Mouse (Mus musculus): ENCODE data around the gene Hcfc1r1. TPM values are rescaled to one million over a fixed set of nuclear protein-coding genes. Genes with fewer than 3 reads are reported as not detected.

The Hcfc1r1 gene
- polyA plus RNA-seq, 1 experiment from 2014 or later = 26.6 TPM

GRCm38 (mm10) chr17:23683226-23683625, 9.8 kb downstream of the Hcfc1r1 start:
- H3K4me1 ChIP-seq (ENCODE audit: insufficient read depth) = peaks cover 7% of the 10 kb centered on the region
- H3K4me2 ChIP-seq (ENCODE audit: low read depth, low read length) = no peak overlapping the region
- no peak overlapping the region for H3K4me3 ChIP-seq (ENCODE audit: low read depth, low read length)
- TF ChIP-seq CTCF (IDR thresholded peaks at IDR 0.05; ENCODE audit: low read depth) (no peak), EP300 (IDR thresholded peaks at IDR 0.05; ENCODE audit: low read depth) (no peak)
- no peaks in the 10 kb centered on the region for H3K9me3 ChIP-seq (ENCODE audit: low read length)
- H3K9ac ChIP-seq (replicated peaks) = no peak overlapping the region
- DNase-seq = peak; percentile 10
- ATAC-seq = no peak
- 23% methylated on average over 15 of the region's 15 CpGs for WGBS (ENCODE audit: insufficient replicate concordance)
- H3K27ac ChIP-seq (ENCODE audit: low read depth) = no peak overlapping the region
- H3K27me3 ChIP-seq (ENCODE audit: insufficient read depth, low read length) = peaks cover 62% of the 10 kb centered on the region
- no peaks in the 10 kb centered on the region for H3K36me3 ChIP-seq (replicated peaks; ENCODE audit: insufficient read depth, low read length)

- Histone ChIP-seq H3K27me3 (ENCODE audit: insufficient read depth, low read length) (peaks cover 54% of the 10 kb centered on the region), H3K9me3 (ENCODE audit: low read length) (no peaks in the 10 kb centered on the region), H3K9ac (replicated peaks) (no peak within 1 kb of the TSS), H3K36me3 (replicated peaks; ENCODE audit: insufficient read depth, low read length) (no peaks in the 10 kb centered on the region), H3K4me2 (ENCODE audit: low read depth, low read length) (no peak within 1 kb of the TSS), H3K4me3 (ENCODE audit: low read depth, low read length) (no peak within 1 kb of the TSS), H3K27ac (ENCODE audit: low read depth) (no peak within 1 kb of the TSS), H3K4me1 (ENCODE audit: insufficient read depth) (peaks cover 6% of the 10 kb centered on the region)
- DNase-seq (peak; percentile 14), ATAC-seq (no peak)
- 30% methylated on average over 15 of the region's 15 CpGs for WGBS (ENCODE audit: insufficient replicate concordance)
- no peak for TF ChIP-seq EP300 (IDR thresholded peaks at IDR 0.05; ENCODE audit: low read depth)
- TF ChIP-seq CTCF (IDR thresholded peaks at IDR 0.05; ENCODE audit: low read depth) = no peak
Observed at GRCm38 (mm10) chr17:23683856-23684672, 10.7 kb downstream of the Hcfc1r1 start, which contains the start of gene Cldn9. TSS of gene Cldn9 (minus strand) at chr17:23684026.

GRCm38 (mm10) chr17:23694491-23694890, 21.1 kb downstream of the Hcfc1r1 start:
- TF ChIP-seq CTCF (IDR thresholded peaks at IDR 0.05; ENCODE audit: low read depth) (no peak), EP300 (IDR thresholded peaks at IDR 0.05; ENCODE audit: low read depth) (no peak)
- Histone ChIP-seq H3K36me3 (replicated peaks; ENCODE audit: insufficient read depth, low read length) (no peaks in the 10 kb centered on the region), H3K4me1 (ENCODE audit: insufficient read depth) (no peaks in the 10 kb centered on the region), H3K4me3 (ENCODE audit: low read depth, low read length) (no peak overlapping the region), H3K27ac (ENCODE audit: low read depth) (no peak overlapping the region), H3K4me2 (ENCODE audit: low read depth, low read length) (no peak overlapping the region), H3K9ac (replicated peaks) (no peak overlapping the region), H3K27me3 (ENCODE audit: insufficient read depth, low read length) (peaks cover 20% of the 10 kb centered on the region), H3K9me3 (ENCODE audit: low read length) (no peaks in the 10 kb centered on the region)
- WGBS (ENCODE audit: insufficient replicate concordance) = 53% methylated on average over 1 of the region's 1 CpGs
- ATAC-seq = no peak
- DNase-seq = no peak

GRCm38 (mm10) chr17:23695801-23696200, 22.4 kb downstream of the Hcfc1r1 start:
- Histone ChIP-seq H3K9ac (replicated peaks) (no peak overlapping the region), H3K4me2 (ENCODE audit: low read depth, low read length) (no peak overlapping the region), H3K27me3 (ENCODE audit: insufficient read depth, low read length) (peaks cover 32% of the 10 kb centered on the region), H3K4me3 (ENCODE audit: low read depth, low read length) (no peak overlapping the region), H3K36me3 (replicated peaks; ENCODE audit: insufficient read depth, low read length) (no peaks in the 10 kb centered on the region), H3K4me1 (ENCODE audit: insufficient read depth) (peaks cover 4% of the 10 kb centered on the region; the same call in 1 of the 2 replicates), H3K27ac (ENCODE audit: low read depth) (no peak overlapping the region), H3K9me3 (ENCODE audit: low read length) (no peaks in the 10 kb centered on the region)
- ATAC-seq = no peak
- no peak for DNase-seq
- TF ChIP-seq EP300 (IDR thresholded peaks at IDR 0.05; ENCODE audit: low read depth) (no peak), CTCF (IDR thresholded peaks at IDR 0.05; ENCODE audit: low read depth) (no peak)
- WGBS (ENCODE audit: insufficient replicate concordance) = 35% methylated on average over 3 of the region's 3 CpGs

DNA sequence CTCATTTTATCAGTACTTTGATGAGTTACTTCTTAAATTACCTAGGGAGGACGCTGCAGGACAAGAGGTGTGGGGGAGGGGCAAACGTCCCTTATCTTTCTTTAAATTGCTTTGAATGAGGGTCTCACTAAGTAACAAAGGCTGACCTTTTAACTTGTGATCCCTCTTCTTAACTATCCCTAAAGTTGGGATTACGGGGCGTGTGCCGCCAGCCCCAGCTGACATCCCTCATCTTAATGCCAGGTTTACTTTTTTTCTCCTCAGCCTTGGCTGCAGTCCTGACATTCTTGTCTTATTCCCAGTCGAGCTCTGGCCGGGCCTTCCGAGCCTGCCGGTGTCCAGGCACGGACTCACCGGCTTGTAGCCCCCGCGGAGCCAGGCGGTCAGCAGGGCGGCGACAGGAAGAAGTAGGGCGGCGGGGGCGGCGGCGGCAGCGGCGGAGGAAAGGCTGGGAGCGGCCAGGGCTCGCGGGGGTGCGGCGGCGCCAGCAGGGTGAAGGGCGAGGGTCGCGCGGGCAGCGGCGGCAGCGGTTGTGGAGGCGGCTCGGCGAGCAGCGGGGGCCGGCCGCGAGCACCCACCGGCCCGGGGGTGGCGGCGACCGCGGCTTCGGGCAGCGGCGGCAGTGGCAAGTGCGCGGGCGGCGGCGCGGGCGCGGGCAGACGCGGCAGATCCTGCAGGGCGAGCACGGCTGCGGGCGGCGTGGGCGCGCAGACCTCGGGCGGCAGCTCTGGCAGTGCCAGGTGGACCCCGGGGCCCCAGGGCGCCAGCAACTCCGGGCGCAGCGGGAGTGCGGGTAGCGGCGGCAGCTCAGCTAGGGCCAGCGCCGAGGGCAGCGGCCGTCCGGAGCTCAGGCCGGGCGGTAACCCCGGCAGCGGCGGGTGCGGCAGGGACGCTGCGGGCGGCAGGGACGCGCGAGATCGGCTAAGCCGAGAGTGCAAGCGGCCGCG, 26.0 kb downstream of the Hcfc1r1 start:
- WGBS (ENCODE audit: insufficient replicate concordance) = 2% methylated on average over 56 of the region's 101 CpGs
- Histone ChIP-seq H3K4me2 (ENCODE audit: low read depth, low read length) (peak overlapping the region; percentile 93), H3K4me3 (ENCODE audit: low read depth, low read length) (peak overlapping the region; percentile 60), H3K9me3 (ENCODE audit: low read length) (no peaks in the 10 kb centered on the region), H3K27me3 (ENCODE audit: insufficient read depth, low read length) (peaks cover 38% of the 10 kb centered on the region), H3K9ac (replicated peaks) (peak overlapping the region; percentile 41; the same call in 1 of the 2 replicates), H3K27ac (ENCODE audit: low read depth) (no peak overlapping the region), H3K4me1 (ENCODE audit: insufficient read depth) (peaks cover 4% of the 10 kb centered on the region; the same call in 1 of the 2 replicates), H3K36me3 (replicated peaks; ENCODE audit: insufficient read depth, low read length) (no peaks in the 10 kb centered on the region)
- no peak for TF ChIP-seq EP300 (IDR thresholded peaks at IDR 0.05; ENCODE audit: low read depth)
- TF ChIP-seq CTCF (IDR thresholded peaks at IDR 0.05; ENCODE audit: low read depth) = no peak
- DNase-seq = no peak
- peak; percentile 76 for ATAC-seq

DNA sequence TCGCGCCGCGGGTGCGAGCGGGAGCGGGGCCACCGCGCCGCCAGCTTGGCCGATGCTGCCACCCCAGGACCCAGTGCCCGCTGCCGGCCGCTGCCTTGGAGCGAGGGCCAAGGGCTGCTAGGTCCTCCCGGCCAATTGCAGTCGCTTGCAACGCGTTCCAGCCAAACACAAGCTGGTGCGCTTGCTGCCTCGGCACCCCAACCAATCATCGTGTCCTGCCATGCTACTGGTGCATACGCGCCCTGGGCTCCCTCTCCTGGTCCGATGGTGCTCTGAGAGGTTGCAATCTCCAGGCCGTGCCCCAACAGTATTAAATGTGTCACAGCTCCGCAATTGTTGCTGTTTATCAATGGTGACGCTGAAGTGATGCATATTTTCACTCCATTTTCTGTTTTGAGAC, 26.7 kb downstream of the Hcfc1r1 start:
- peak; percentile 79 for DNase-seq
- Histone ChIP-seq H3K4me1 (ENCODE audit: insufficient read depth) (peaks cover 4% of the 10 kb centered on the region; the same call in 1 of the 2 replicates), H3K4me3 (ENCODE audit: low read depth, low read length) (peak overlapping the region; percentile 60), H3K9me3 (ENCODE audit: low read length) (no peaks in the 10 kb centered on the region), H3K36me3 (replicated peaks; ENCODE audit: insufficient read depth, low read length) (no peaks in the 10 kb centered on the region), H3K4me2 (ENCODE audit: low read depth, low read length) (peak overlapping the region; percentile 93), H3K9ac (replicated peaks) (no peak overlapping the region), H3K27ac (ENCODE audit: low read depth) (no peak overlapping the region), H3K27me3 (ENCODE audit: insufficient read depth, low read length) (peaks cover 41% of the 10 kb centered on the region)
- WGBS (ENCODE audit: insufficient replicate concordance) = 1% methylated on average over 13 of the region's 28 CpGs
- TF ChIP-seq CTCF (IDR thresholded peaks at IDR 0.05; ENCODE audit: low read depth) (peak; percentile 76), EP300 (IDR thresholded peaks at IDR 0.05; ENCODE audit: low read depth) (no peak)
- ATAC-seq = peak; percentile 99

Measured in liver, postnatal 0 days (tissue).